Mouse (Mus musculus) hindbrain, embryonic 12.5 days (tissue): ENCODE measurements around the gene Sde2. TPM values are rescaled to one million over a fixed set of nuclear protein-coding genes. Genes with fewer than 3 reads are reported as not detected.

Experiments used
- ATAC-seq: fragments of 200-750 bp; cut with Nextera tagmentation; 2 replicates; pipeline ENCODE4 v1.8.0; 2017; ENCODE audit warnings: moderate TSS enrichment; ENCODE audit not compliant: low FRiP score
- H3K27ac ChIP-seq: fragments of 300-500 bp; sonication (generic); 2 replicates; pipeline ENCODE4 v1.5.1; 2016; ENCODE audit warnings: mild to moderate bottlenecking
- H3K27me3 ChIP-seq: fragments of 300-500 bp; sonication (generic); 2 replicates; pipeline ENCODE4 v1.6.1; 2016; ENCODE audit warnings: mild to moderate bottlenecking
- H3K36me3 ChIP-seq: fragments of 300-500 bp; sonication (generic); 2 replicates; pipeline ENCODE4 v1.6.1; 2016; ENCODE audit warnings: mild to moderate bottlenecking
- H3K4me1 ChIP-seq: fragments of 300-500 bp; sonication (generic); 2 replicates; pipeline ENCODE4 v1.6.1; 2016
- H3K4me2 ChIP-seq: fragments of 300-500 bp; sonication (generic); replicated peaks from 2 replicates; pipeline ENCODE4 v1.6.1; 2016; ENCODE audit warnings: mild to moderate bottlenecking
- H3K4me3 ChIP-seq: fragments of 300-500 bp; sonication (generic); 2 replicates; pipeline ENCODE4 v1.5.1; 2016; ENCODE audit warnings: mild to moderate bottlenecking
- H3K9ac ChIP-seq: fragments of 300-500 bp; sonication (generic); 2 replicates; pipeline ENCODE4 v1.6.1; 2016; ENCODE audit warnings: mild to moderate bottlenecking, moderate library complexity
- H3K9me3 ChIP-seq: fragments of 300-500 bp; sonication (generic); replicated peaks from 2 replicates; pipeline ENCODE4 v1.6.1; 2016; ENCODE audit warnings: mild to moderate bottlenecking
- WGBS: fragments of 180-500 bp; shearing (Covaris S2); methylation state at CpG from one replicate; pipeline ENCODE4 v1.1.7; 2016; 5-methylcytosine and 5-hydroxymethylcytosine counted together
- polyA plus RNA-seq: library from polyadenylated mRNA; unstranded; fragments of >200 nt; fragmentation: Nextera tagmentation; extraction: Ambion mirVana; gene quantifications from 2 replicates; pipeline ENCODE4 v1.2.1, GENCODE M21; 2016

The Sde2 gene
- polyA plus RNA-seq, 1 experiment from 2014 or later: 35.6 TPM

DNA sequence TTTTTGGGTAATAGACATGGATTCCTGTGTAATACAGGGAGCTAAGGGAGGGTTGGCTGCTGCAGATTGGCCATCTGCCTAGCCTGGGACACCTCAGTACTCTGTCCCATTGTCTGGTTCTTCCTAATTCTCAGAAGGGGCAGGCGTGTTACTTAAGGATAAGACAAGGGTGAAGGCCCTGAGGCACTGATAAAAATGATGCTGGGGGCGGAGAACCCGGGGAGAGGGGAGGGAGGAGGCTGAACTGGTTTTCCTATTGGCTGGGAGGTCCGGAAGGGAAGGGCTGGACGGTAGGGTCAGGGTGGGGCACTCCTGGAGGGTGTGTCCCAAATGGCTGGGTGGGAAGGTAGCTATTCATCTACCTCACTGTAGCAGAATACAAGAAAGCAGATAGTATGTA lies 52.0 kb downstream of the Sde2 start:
- no peak overlapping the region for H3K4me2 ChIP-seq
- peaks cover 22% of the 10 kb centered on the region for H3K4me1 ChIP-seq
- no peaks in the 10 kb centered on the region for H3K9me3 ChIP-seq
- peaks cover 23% of the 10 kb centered on the region for H3K36me3 ChIP-seq
- H3K4me3 ChIP-seq: no peak overlapping the region
- H3K27ac ChIP-seq: no peak overlapping the region
- ATAC-seq: no peak
- H3K27me3 ChIP-seq: no peaks in the 10 kb centered on the region
- WGBS: 24% methylated on average over 5 of the region's 5 CpGs
- no peak overlapping the region for H3K9ac ChIP-seq

DNA sequence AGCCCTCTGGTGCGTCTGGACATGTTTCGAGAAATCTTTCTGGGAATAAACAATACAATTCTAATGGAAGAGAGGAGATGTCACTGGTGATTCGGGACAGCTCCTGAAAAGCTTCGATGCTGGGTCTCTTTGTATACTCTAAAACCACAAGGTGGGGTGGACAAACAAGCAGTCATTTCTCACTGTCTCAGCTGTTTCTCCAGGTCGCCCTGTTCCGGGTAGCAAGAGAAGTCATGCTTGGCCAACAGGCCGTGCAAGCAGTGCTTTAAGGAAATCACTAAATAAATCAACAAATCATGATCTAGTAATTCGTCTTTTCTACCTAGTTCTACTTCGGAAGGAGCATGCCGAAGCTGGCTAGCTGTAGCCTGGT lies 52.7 kb downstream of the Sde2 start:
- ATAC-seq: 0 out of 2 replicates have a peak, but pooled peaks have one; percentile 23
- Histone ChIP-seq H3K4me2 (peak overlapping the region; percentile 95), H3K36me3 (peaks cover 30% of the 10 kb centered on the region), H3K9me3 (no peaks in the 10 kb centered on the region), H3K9ac (peak overlapping the region; percentile 93; the same call in 1 of the 2 replicates), H3K27me3 (no peaks in the 10 kb centered on the region), H3K4me3 (peak overlapping the region; percentile 80), H3K27ac (no peak overlapping the region), H3K4me1 (peaks cover 22% of the 10 kb centered on the region)
- WGBS: 41% methylated on average over 10 of the region's 10 CpGs

DNA sequence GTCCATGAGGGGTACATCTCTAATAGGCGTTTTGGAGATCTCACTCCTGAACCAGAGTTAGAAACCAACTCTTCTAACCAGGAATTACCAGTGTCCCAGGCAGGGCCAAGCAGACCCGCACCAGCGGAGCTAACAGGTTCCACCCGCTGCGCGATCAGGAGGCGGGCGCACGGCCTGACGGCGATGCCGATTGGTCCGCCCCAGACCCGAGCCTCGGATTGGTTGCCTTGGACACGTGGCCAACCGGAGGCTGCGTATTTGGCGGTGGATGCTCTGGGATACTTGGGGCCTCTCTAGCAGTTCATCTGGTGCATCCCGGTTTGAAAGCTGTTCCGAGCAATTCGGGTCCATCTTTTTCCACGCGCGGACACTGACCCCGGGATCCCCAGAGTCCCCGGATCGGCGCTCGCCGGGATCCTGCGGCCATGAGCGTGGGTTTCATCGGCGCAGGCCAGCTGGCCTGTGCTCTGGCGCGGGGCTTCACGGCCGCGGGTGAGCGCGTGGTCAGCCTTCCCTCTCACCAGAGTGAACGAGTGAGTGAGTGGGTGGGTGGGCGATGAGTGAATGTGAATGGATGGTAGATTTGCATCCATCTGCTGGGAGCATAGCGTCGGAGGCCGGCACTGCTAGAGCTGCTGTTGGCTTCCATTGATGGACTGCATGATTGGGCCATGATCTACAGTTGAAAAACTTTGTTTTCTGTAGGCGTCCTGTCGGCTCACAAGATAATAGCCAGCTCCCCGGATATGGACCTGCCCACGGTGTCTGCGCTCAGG lies 53.3 kb downstream of the Sde2 start, which contains the start of gene Pycr2:
Gene Pycr2, plus strand, starts transcription at position 255 of the 776 bp plus-strand sequence.
- peak; percentile 98 for ATAC-seq
- Histone ChIP-seq H3K4me3 (peak within 1 kb of the TSS; percentile 80), H3K4me1 (peaks cover 22% of the 10 kb centered on the region), H3K9ac (peak within 1 kb of the TSS; percentile 93), H3K9me3 (no peaks in the 10 kb centered on the region), H3K36me3 (peaks cover 36% of the 10 kb centered on the region), H3K4me2 (peak within 1 kb of the TSS; percentile 95), H3K27ac (peak within 1 kb of the TSS; percentile 84), H3K27me3 (no peaks in the 10 kb centered on the region)
- under 1% methylated on average over 52 of the region's 52 CpGs for WGBS

DNA sequence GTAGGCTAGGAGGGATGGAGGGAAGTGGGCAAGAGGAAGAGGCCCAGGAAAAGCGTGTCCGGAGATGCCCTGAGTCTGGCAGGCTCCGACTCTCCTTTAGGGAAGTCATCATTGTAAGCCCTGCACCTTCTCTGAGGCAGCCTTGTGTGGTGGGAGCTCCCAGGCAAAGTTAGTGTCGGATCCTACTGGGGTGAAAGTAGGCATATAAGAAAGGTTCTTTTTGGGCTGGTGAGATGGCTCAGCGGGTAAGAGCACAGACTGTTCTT lies 53.8 kb downstream of the Sde2 start:
- peak overlapping the region; percentile 84; the same call in 1 of the 2 replicates for H3K27ac ChIP-seq
- H3K4me2 ChIP-seq: peak overlapping the region; percentile 95
- H3K9me3 ChIP-seq: no peaks in the 10 kb centered on the region
- peaks cover 22% of the 10 kb centered on the region for H3K4me1 ChIP-seq
- peaks cover 38% of the 10 kb centered on the region for H3K36me3 ChIP-seq
- peak; percentile 5; the same call in 1 of the 2 replicates for ATAC-seq
- no peaks in the 10 kb centered on the region for H3K27me3 ChIP-seq
- peak overlapping the region; percentile 80 for H3K4me3 ChIP-seq
- peak overlapping the region; percentile 93 for H3K9ac ChIP-seq
- 3% methylated on average over 5 of the region's 5 CpGs for WGBS

DNA sequence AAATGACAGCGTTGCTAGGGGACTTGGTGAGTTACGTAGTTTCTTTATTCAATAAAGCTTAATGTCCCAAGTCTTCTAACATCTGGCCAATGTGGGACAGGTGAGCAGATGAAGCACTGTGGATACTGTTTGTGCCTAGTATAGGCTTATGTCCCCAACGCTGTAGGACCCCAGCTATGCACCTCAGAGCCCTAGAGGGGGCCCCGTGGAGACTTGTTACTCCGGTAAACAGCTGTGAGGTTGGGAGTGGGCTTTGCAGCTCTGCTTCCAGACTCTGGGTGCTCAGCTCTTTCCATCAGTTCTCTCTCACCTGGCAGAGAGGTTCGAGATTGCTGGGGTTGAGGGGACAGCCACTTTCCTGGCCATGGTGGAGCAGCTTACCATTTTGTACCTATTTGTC lies 54.4 kb downstream of the Sde2 start:
- Histone ChIP-seq H3K27me3 (no peaks in the 10 kb centered on the region), H3K4me2 (peak overlapping the region; percentile 95), H3K4me1 (peaks cover 22% of the 10 kb centered on the region), H3K9me3 (no peaks in the 10 kb centered on the region), H3K4me3 (peak overlapping the region; percentile 80), H3K36me3 (peaks cover 38% of the 10 kb centered on the region), H3K9ac (peak overlapping the region; percentile 93; the same call in 1 of the 2 replicates), H3K27ac (no peak overlapping the region)
- ATAC-seq: no peak
- 63% methylated on average over 6 of the region's 6 CpGs for WGBS

DNA sequence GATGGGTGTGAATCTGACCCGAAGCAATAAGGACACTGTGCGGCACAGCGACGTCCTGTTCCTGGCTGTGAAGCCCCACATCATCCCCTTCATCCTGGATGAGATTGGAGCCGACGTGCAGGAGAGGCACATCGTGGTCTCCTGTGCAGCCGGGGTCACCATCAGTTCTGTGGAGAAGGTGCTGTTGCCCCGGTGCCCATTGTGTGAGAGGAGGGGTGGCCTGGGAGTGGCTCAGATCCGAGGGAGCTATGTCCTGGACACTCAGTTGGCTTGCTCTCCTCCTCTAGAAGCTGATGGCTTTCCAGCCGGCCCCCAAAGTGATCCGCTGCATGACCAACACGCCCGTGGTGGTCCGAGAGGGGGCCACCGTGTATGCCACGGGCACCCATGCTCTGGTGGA lies 54.9 kb downstream of the Sde2 start:
- Histone ChIP-seq H3K27ac (no peak overlapping the region), H3K36me3 (peaks cover 38% of the 10 kb centered on the region), H3K4me2 (peak overlapping the region; percentile 95; the same call in 1 of the 2 replicates), H3K9ac (peak overlapping the region; percentile 93), H3K4me3 (0 out of 2 replicates have a peak overlapping the region, but pooled peaks have one; percentile 80), H3K4me1 (peaks cover 22% of the 10 kb centered on the region), H3K27me3 (no peaks in the 10 kb centered on the region), H3K9me3 (no peaks in the 10 kb centered on the region)
- WGBS: 94% methylated on average over 17 of the region's 17 CpGs
- ATAC-seq: no peak

DNA sequence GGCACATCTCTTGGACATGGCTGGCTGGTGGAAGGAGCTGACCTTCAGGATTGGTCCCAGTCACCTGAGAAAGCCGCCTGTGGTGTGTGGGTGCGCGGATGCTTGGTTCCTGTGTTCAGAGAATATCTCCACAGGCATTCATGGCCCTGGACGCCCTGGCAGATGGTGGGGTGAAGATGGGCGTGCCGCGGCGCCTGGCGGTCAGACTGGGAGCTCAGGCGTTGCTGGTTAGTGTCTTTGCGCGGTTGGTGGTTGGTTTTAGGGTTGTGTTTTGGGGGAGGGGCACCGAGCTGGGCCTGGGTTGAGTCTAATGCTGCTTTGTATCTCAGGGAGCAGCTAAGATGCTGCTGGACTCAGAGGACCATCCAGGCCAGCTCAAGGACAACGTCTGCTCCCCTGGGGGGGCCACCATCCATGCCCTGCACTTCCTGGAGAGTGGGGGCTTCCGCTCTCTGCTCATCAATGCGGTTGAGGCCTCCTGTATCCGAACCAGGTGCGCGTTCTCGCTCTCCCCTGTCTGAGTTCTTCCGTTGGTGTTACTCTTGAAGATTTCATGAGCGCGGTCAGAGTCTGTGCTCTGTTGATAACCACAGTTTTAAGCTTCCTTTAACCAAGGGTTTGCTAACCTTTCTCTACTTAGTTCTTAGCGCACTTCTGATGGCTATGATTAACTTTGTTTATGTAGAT lies 55.7 kb downstream of the Sde2 start:
- Histone ChIP-seq H3K9ac (peak overlapping the region; percentile 0; the same call in 1 of the 2 replicates), H3K4me3 (no peak overlapping the region), H3K9me3 (no peaks in the 10 kb centered on the region), H3K4me2 (no peak overlapping the region), H3K4me1 (peaks cover 24% of the 10 kb centered on the region), H3K27me3 (no peaks in the 10 kb centered on the region), H3K36me3 (peaks cover 38% of the 10 kb centered on the region), H3K27ac (no peak overlapping the region)
- no peak for ATAC-seq
- WGBS: 92% methylated on average over 24 of the region's 24 CpGs

DNA sequence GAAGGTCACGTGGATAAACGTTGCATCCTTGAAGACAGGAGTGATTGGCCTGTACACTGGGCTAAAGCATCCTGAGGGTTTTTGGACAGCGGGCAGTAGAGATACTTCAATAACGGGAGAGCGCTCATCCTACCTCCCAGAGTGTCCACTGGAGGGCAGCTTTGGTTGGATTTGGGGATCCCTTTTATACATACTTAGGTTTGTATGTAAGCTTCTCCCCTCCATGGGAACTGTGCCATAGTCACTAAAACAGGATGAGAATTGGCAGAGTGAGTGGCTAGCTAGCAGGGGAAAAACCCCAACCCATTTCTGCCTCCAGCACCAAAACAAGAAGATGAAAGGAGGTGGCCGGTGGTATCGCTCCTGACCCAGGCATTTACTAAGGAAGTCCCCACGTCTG lies 60.2 kb downstream of the Sde2 start:
- ATAC-seq: no peak

DNA sequence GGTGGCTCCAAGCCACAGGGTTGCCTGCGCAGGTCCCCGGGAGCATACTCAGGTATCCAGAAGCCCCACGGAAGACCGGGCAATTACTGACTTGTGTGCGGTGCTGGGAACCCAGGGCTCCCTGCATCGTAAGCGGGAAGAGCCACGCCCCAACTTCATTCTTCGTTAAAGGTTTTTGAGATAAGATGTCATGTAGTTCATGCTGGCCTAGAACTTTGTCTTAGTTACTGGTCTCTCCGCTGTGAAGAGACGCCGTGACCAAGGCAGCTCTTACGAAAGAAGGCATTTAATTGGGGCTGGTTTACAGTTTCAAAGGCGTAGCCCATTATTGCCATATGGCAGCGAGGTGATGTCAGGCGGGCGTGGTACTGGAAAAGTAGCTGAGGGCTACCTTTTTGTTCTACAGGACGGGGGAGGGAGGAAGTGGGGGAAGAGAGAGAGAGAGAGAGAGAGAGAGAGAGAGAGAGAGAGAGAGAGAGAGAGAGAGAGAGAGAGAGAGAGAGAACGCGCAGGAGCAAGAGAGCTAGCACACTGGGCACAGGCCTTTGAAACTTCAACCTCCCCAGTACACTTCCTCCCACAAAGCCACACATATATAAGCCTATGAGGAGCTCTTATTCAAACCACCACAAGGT lies 60.8 kb downstream of the Sde2 start:
- Histone ChIP-seq H3K4me3 (no peak overlapping the region), H3K9ac (no peak overlapping the region), H3K36me3 (peaks cover 27% of the 10 kb centered on the region), H3K9me3 (no peaks in the 10 kb centered on the region), H3K4me2 (0 out of 2 replicates have a peak overlapping the region, but pooled peaks have one; percentile 1), H3K27ac (no peak overlapping the region), H3K27me3 (no peaks in the 10 kb centered on the region), H3K4me1 (0 out of 2 replicates have a peak, but pooled peaks cover 2% of the 10 kb centered on the region)
- ATAC-seq: no peak
- 51% methylated on average over 18 of the region's 20 CpGs for WGBS

More for the DNA sequence above, 60.2 kb downstream of the Sde2 start:
- Histone ChIP-seq H3K4me3 (no peak overlapping the region), H3K4me2 (no peak overlapping the region), H3K9me3 (no peaks in the 10 kb centered on the region), H3K27me3 (no peaks in the 10 kb centered on the region), H3K4me1 (peaks cover 5% of the 10 kb centered on the region; the same call in 1 of the 2 replicates), H3K36me3 (peaks cover 33% of the 10 kb centered on the region), H3K27ac (no peak overlapping the region), H3K9ac (no peak overlapping the region)
- 42% methylated on average over 8 of the region's 8 CpGs for WGBS

DNA sequence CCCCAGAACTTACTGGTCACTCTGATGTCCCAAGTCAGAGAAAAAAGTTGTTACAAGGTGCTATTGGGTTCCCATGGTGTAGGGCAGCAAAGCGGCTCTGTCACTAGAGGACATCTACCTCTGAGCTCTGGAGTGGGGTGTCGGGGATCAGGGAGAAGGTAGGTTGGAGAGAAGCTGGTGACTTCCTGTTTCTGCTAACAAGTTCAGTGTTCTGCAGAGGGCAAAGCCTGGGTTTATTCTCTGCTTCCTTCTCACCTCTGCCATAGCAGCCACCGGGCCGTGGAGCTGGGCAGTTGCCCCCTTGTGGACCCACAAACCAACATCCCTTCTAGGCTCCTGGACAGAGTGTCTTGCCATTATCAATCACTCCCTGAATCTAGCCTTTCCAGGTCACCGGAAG lies 61.9 kb downstream of the Sde2 start:
- Histone ChIP-seq H3K4me1 (0 out of 2 replicates have a peak, but pooled peaks cover 2% of the 10 kb centered on the region), H3K27ac (no peak overlapping the region), H3K36me3 (peaks cover 16% of the 10 kb centered on the region), H3K4me2 (no peak overlapping the region), H3K9me3 (no peaks in the 10 kb centered on the region), H3K27me3 (no peaks in the 10 kb centered on the region), H3K9ac (no peak overlapping the region), H3K4me3 (no peak overlapping the region)
- 89% methylated on average over 5 of the region's 5 CpGs for WGBS
- ATAC-seq: no peak

DNA sequence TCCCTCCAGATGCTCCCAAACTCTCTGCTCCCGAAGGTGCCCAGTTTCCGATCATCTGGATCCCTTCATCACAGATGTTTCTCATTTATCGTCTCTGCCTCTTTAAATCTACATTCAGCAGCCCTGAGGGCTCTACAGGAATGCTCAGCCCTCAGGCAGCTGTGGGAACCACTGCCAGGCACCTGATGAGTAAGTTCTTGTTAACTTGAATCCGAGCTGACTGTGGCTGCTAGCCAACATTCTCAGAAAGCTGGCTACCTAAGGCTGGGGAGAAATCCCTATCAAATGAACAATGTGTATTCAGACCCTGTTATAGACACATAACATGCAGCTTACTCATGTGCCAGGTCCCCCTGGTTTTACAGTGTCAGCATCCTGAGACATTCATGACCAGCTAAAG lies 62.9 kb downstream of the Sde2 start:
- no peak for ATAC-seq
- 60% methylated on average over 4 of the region's 4 CpGs for WGBS
- no peaks in the 10 kb centered on the region for H3K27me3 ChIP-seq
- H3K27ac ChIP-seq: no peak overlapping the region
- no peak overlapping the region for H3K4me3 ChIP-seq
- H3K9me3 ChIP-seq: no peaks in the 10 kb centered on the region
- H3K4me2 ChIP-seq: no peak overlapping the region
- H3K9ac ChIP-seq: no peak overlapping the region
- H3K4me1 ChIP-seq: 0 out of 2 replicates have a peak, but pooled peaks cover 2% of the 10 kb centered on the region
- H3K36me3 ChIP-seq: peaks cover 6% of the 10 kb centered on the region

DNA sequence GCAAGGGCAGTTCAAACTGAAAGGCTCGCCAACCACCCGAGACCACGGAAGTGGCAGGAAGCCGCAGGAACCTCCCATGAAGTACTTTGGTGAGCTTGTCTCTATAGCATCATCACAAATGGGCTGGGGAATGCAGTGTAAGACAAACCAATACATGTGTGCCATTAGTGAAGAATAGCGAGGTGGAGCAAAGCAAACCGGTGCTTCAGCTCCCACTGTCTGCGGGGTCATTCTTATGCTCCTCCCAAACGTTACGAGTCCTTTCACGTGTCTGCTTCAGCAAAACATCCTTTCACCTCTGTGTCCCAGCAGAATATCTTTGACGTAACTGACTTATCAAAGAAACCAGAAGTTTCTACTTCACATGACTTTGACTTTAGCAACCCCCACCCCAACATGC lies 65.5 kb downstream of the Sde2 start:
- WGBS: 81% methylated on average over 11 of the region's 11 CpGs
- Histone ChIP-seq H3K9ac (no peak overlapping the region), H3K4me3 (no peak overlapping the region), H3K9me3 (no peaks in the 10 kb centered on the region), H3K4me1 (0 out of 2 replicates have a peak, but pooled peaks cover 1% of the 10 kb centered on the region), H3K36me3 (no peaks in the 10 kb centered on the region), H3K27me3 (no peaks in the 10 kb centered on the region), H3K27ac (no peak overlapping the region), H3K4me2 (no peak overlapping the region)
- no peak for ATAC-seq
